Comparison of ENCODE assay signal across 12 mouse cellular contexts in genomic region chr6:38759922-38760620, GRCm38 (mm10).
A peak's percentile ranks its signal among the peaks of the same experiment; 100 is the strongest.
DNase-seq lines count a peak whose midpoint lies in the region; ATAC-seq lines count a peak whose summit lies in the region.
"Had no signal": no experiment of that assay in that cellular context is flagged by ENCODE, and none has a peak within 500 bp of the region (broad histone marks: within the 10 kb centered on the region; RNA-seq: fewer than 3 reads in every experiment).

No protein-coding gene starts in this region.

- no peak overlapping the region for H3K4me2 ChIP-seq in lung, embryonic 15.5 days
- H3K4me2 ChIP-seq: liver, embryonic 15.5 days had no signal

- WGBS in lung, embryonic 15.5 days: 52% methylated on average over 6 of the region's 6 CpGs

- 0 out of 2 replicates have a peak overlapping the region, but pooled peaks have one; percentile 5 for H3K27ac ChIP-seq in lung, embryonic 15.5 days
- H3K27ac ChIP-seq: liver, embryonic 15.5 days had no signal

- no peaks in the 10 kb centered on the region; the same call in 1 of the 2 replicates for H3K4me1 ChIP-seq in lung, embryonic 15.5 days

- no peak overlapping the region for H3K4me3 ChIP-seq in lung, embryonic 15.5 days
- H3K4me3 ChIP-seq: liver, embryonic 15.5 days had no signal

- peak; percentile 83 for DNase-seq in heart, adult 11 months
- DNase-seq in heart, adult 8-10 months (ENCODE audit: low spot score): no peak
- no peak for DNase-seq in lung, postnatal 4 days
- peak; percentile 16 for DNase-seq in embryo, embryonic 9.5 days (ENCODE audit: extremely low spot score)
- DNase-seq in induced T-regulatory cell, adult 2 months (ENCODE audit: low read depth): peak; percentile 18
- DNase-seq in thymus, postnatal 14 days: no peak
- DNase-seq: adrenal gland, postnatal 25 days; cerebellum, postnatal 14 days; kidney, adult 8-10 months had no signal

- no peak for ATAC-seq in lung, embryonic 15.5 days (ENCODE audit: borderline replicate concordance, extremely low read depth, low FRiP score, low TSS enrichment)
- ATAC-seq in inflammation-experienced regulatory T-cells, adult 6 months: no peak

- H3K36me3 ChIP-seq in lung, embryonic 15.5 days: no peaks in the 10 kb centered on the region

- H3K9ac ChIP-seq in lung, embryonic 15.5 days: no peak overlapping the region
- H3K9ac ChIP-seq: liver, embryonic 15.5 days had no signal

- no peaks in the 10 kb centered on the region for H3K9me3 ChIP-seq in lung, embryonic 15.5 days
- H3K9me3 ChIP-seq: liver, embryonic 15.5 days had no signal

- no peaks in the 10 kb centered on the region for H3K27me3 ChIP-seq in lung, embryonic 15.5 days
- H3K27me3 ChIP-seq: liver, embryonic 15.5 days had no signal

Comparison
In these comparisons a context has a peak if more than half of its experiments do, and no peak if none do; other contexts are left out.
1. DNase-seq: peak in heart, adult 11 months (single experiment), embryo, embryonic 9.5 days (single experiment) and induced T-regulatory cell, adult 2 months (single experiment); none in heart, adult 8-10 months (single experiment), lung, postnatal 4 days (0 of 2) and thymus, postnatal 14 days (single experiment).